Mouse (Mus musculus) layer of hippocampus, adult 8-10 months (tissue): Measurements from ENCODE around the gene Hexim2. TPM values are rescaled to one million over a fixed set of nuclear protein-coding genes. Genes with fewer than 3 reads are reported as not detected.

ENCODE experiments used
- DNase-seq, 2 experiments: peaks; one replicate each; pipeline ENCODE4 v3.0.0; 2022; ENCODE audit warnings: low spot score in 2 of 2
- total RNA-seq, 4 experiments: library from RNA; stranded (reverse); gene quantifications; 2 replicates each; pipeline ENCODE4 v1.2.4; 2022

The Hexim2 gene
- total RNA-seq, 4 experiments from 2014 or later, result 9.4 to 15.1 (median 11.6) TPM

DNA sequence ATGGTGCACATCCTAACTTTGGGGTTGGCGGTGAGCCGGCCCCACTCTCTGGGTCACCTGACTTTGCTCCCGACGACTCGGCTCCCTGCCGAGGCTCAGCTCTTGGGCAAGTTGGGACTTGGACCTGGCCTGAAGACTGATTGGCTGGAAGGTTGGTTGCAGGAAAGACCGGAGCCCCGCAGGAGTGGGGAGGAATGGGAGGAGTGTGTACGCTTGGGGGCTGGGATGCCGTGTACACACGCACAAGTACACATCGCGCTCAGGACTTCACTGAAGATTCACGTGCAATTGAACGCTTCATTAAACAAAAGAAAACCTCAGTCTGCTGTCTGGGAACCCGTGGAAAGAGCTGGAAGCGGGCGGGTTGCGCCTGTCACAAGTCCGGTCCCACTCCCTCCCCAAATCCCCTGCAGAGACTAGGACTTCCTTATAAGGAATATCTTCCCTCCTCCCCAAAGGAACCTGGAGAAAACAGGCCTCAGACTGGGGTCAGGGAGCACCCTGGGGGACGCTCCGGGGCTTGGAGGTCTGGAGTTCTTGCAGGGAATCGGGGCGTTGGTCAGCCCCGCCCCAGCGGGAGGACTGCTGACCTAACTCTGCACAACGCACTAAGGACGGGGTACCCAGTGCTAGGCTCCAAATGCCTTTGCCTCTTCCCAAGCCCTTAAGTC, 20.2 kb upstream of the Hexim2 start:
- DNase-seq, result no peak

DNA sequence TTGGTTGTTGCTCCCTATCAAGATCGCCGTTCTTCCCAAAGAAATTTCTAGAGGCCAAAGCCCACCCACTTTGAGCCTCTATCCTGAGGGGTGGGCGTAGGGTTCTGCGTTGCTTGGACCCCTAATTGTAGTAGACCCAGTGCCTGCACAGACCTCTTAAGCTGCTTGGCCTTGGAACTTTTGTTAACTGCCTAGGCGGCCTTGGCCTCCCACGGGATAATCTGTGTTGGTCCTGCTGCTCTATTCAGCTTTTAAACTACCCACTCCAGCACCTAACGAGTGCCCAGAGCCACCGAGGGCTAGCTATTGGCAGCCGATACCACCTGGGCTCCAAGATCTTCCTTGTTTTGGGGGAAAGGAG, 19.7 kb upstream of the Hexim2 start:
- no peak for DNase-seq

DNA sequence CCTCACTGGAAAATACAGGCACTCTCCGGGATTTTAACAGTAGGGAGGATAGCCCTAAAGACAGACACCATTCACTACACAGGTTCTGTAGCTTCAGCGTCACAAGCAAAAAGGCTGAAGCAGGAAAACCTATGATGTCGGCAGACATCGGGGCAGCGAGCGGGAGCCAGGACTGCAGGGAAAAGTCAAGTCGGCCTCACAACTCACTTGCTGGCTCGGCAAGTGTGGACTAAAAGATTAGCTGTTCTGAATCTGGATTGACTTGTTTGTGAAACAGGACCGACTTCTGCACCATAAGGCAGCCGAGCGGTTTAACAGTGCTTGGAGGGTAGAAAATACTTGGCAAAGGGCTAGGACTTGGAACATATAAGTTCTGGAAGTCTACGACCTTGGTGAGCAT, 19.2 kb upstream of the Hexim2 start:
- DNase-seq, result no peak

DNA sequence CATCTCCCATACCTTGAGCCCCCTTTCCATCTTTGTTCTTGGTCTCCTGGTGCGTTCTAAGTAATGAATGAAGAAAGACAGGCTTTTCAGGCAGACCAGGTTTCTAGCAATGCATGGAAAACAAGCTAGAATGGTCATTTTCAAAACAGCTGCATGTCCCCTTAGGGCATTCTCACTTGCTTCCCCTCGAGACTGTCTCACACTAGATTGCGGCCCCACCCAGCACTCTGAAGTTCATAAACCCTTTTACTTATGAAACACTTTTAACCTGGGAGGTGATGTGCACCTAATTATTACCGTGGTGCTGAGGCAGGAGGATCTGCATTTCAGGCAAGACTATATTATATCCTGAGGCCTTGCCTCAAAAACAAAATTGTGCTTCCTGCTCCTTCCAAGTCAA, 18.5 kb upstream of the Hexim2 start:
- no peak for DNase-seq

DNA sequence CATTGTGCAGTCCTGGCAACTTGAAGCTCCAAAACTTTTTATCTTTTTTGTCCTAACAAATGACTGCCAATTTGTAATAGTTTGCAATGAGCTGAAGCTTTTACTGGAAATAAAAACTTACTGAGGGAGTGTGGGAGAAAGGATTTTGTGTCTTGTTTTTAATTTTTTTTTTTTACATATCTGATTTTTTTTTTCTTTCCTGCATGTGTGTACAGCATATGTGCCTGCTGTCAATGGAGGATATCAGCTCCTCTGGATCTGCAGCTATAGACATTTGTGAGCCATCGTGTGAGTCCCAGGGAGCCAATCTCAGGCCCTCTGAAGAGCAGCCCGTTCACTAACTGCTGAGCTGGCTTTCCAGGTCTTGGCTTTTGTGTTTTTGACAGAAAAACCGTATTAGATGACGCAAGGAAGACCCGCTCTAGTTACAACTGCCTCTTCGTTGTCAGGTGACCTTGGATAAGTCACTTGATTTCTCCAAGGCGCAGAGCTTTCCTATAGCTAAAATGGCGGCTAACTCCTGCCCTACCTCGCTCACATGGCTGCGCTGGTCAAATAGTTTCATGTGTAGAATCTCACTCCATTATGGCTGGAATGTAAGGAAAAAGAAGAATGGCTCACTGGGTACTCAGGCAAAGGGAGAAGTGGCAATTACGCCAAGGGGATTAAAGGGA, 17.8 kb upstream of the Hexim2 start:
- no peak for DNase-seq

DNA sequence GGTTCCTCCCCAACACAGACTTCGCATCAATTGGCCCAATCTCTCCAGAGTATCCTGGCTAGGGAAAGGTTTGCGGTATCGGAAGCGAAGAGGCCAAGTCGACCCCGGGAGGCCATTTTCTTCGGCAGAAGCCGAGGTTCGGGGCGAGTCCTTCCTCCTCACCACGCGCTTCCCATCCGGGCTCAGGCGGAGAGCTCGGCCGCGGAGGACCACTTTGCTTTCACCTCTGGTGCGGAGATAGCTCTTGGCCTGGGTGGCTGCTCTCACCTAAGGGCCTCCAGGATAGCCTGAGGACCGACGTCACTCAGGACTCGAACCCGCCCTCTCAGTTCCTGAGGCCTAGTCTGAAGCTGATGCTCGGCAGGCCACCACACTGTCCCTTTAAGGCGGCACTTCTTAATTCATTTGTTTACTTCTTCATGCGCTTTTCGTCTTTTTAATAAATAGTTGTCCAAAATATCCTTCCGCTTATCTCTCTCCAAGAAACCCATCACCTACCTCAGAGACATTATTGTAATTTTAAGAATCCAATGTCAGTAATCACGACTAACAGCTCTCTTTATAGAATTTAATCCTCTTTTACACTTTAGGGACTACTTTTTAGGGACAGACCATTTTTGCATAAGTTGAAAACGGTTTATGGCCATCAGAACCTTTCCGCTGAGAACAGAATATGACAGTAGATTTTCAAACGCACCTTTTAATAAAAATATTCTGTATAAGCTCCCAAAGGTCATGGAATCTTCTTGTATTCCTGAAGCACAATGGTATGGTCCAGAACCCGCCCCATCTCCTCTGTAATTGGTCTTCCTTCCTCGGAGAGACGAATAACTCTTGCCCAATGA, 16.8 kb upstream of the Hexim2 start:
- DNase-seq, result peak; percentile 83 to 85

DNA sequence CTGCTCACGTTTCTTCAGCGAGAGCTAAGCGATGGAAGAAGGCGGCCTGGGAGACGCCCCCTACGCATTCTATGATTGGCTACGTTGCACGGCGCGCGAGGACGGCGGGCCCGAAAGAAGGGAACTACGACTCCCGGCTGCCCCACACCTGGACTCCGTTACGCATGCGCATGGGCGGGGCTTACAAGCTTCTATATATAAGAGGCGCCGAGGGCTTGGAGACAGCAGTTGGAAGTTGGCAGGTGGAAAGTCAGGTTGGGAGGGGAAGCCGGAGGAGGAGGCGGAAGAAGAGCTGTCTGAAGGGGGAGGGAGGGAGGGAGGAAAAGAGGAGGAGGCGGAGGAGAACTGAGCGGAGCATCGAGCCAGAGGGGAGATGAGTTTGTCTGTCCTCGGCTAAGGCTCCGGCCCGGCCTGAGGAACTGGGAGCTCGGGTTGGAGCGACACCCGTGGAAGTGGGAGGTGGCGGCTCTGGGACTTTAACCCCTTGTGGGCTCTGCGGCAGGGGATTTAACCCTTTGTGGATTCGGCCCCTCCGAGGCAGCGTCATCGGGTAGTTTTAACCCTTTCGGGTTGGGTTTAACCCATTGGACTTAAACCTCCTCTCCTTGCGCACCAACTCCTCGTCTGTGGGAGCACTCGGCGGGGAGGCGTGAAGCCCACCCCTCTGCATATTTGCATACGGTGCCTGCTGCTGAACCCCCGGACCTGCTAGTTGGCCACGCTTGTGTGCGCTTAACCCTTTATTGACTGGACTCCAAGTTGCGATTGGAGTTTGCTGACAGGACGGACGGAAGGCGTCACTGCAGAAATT, 16.0 kb upstream of the Hexim2 start, which contains the start of gene Hexim1:
Gene Hexim1, plus strand, starts transcription at position 224 of the 811 bp plus-strand sequence.
- DNase-seq, result peak; percentile 100

DNA sequence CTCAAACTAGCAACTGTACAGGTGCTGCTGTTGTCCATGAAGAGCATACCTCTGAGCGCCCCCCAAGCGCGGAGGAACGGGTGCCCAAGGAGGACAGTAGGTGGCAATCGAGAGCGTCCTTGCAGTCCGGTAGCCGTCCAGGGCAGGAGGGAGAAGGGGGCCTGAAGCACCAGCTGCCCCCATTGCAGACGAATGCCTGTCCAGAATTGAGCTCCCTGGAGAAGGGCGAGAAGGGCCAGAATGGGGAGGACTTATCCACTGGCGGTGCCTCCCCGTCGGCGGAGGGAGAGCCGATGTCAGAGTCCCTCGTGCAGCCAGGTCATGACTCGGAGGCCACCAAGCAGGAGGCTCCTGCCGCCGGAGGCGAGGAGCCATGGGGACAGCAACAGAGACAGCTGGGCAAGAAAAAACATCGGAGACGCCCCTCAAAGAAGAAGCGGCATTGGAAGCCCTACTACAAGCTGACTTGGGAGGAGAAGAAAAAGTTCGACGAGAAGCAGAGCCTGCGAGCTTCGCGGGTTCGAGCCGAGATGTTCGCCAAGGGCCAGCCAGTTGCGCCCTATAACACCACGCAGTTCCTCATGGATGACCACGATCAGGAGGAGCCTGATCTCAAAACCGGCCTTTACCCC, 15.2 kb upstream of the Hexim2 start:
- peak in 1 of 2 experiments; percentile 68 for DNase-seq

DNA sequence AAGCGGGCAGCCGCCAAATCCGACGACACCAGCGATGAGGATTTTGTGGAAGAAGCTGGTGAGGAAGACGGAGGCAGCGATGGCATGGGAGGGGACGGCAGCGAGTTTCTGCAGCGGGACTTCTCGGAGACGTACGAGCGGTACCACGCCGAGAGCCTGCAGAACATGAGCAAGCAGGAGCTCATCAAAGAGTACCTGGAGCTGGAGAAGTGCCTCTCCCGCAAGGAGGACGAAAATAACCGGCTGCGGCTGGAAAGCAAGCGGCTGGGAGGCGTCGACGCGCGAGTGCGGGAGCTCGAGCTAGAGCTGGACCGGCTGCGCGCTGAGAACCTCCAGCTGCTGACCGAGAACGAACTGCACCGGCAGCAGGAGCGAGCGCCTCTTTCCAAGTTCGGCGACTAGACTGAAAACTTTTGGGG, 14.6 kb upstream of the Hexim2 start:
- no peak for DNase-seq

DNA sequence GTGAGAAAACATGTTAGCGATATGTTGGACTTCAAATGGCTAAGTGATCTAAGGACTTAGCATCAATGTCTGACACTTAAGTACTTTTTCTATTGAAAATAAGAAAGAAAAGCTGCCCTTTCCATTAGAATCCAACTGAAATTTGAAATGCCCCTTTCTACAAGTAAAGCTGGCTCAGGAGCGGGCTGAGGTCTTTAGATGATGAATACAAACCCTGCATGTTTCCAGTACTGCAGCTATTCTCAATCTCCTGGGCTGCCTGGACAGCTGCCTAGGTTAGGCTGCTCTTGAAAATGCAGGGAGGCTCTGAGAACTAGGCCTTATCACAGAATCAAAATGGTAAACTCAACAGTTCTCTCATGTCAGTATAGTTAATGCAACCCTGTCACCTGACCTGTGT, 13.4 kb upstream of the Hexim2 start:
- no peak for DNase-seq

DNA sequence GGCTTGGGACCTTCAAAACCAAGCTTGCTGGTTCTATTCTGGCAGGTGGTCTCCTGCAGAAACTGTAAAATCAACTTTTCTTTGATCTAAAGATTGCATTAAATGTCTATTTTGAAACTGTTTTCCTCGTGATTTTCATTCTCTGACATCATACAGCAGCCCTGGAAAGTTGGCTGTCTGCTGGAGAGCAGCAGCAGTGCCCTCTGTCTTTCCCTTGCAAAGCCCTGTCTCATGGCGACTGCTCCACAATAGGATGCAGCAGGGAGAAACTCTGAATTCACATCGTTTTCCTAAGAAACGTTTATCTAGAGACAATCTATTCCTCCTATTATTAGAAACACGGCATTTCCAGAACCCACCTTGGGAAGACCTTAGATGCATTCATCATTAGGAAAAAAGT, 12.6 kb upstream of the Hexim2 start:
- DNase-seq, result no peak

DNA sequence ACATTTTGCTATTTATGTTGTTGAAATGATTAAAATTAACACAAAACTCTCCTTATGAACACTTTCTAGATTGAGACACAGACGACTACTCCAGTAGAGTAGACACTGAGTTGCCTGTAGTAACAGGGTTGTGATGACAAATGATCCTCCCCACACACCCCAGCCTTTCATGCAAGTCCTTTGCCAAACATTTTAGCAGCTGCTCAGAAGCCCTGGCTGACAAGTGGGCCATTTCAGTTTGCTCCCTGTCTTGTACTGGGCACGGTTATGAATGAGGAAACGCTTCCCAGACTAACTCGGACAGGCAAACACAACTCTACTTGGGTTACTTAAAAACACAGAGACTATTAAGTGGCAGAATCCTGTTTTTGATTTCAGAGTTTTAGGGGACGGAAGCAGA, 11.9 kb upstream of the Hexim2 start:
- DNase-seq, result no peak

DNA sequence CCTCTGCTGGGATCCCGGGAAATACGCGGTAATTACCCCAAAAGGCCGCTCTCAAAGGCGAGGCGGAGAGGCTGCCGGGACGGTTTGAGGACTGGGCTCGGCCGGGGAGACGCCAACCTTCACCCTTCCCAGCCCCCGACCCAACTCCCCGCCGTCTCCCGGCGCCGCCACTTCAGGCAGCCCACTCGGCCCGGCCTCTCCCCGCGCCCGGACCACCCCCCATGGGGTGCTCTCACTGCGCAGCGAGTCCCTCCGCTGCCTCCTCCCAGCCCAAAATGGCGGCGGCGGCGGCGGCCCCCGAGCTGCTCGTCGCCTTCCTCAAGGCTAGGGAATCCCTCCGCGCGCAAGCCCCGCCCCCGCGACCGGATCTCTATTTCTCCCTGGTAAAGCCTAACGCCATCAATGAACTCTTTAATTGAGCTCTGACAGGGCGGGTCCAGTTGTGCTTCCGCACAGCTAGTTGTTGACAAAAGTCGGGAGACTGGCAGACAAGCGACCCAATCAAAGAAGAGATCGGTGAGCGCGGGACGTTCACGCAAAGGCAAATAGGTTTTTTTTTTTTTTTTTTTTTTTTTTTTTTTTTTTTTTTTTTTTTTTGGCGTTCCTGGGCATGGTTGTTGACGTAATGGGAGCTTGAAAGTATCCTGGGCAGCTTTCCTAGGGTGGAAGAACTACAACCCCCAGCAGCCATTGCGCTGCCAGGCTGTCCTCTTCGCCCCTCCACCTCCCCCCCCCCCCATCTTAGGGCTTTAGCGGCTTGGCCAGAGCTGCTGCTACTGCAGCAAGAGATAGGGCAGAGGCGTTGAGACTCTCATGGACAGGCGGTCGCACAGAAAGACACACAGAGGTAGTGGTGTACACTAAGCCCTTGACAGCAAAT, 587 bp downstream of the Hexim2 start:
- peak; percentile 100 for DNase-seq

DNA sequence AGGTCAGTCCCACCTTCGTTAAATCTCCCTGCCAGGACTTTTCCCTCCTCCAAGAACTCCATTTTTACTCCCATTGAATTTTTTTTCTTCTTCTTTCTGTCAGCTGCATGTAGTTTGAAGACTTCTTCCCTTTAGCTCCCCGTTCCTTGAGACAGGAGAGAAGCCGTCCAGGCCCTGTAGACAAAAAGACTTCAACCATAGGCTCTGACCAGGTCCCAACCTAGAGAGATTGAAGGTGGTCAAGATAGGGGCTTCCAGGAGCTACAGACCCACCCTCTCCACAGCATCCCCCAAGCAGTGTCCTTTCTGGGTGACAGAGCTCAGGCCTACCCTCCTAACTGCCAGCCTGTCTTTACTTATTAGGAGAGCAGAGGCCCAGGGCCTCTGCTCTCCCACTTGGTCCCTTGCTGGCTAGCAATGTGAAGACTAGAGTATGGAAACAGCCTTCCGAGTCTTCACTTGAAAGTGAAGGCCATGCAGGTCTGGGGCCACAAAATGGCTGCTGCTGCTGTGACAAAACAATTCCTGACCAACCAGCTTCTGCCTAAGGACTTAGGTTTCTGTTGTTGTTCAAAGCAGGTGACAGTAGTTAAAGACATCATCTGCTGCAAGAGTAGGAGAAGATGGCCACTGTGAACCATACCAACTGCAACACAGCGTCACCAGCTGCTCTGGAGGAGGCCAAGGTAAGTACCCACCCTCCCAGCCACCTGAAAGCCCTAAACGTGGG, 1.4 kb downstream of the Hexim2 start:
- no peak for DNase-seq

DNA sequence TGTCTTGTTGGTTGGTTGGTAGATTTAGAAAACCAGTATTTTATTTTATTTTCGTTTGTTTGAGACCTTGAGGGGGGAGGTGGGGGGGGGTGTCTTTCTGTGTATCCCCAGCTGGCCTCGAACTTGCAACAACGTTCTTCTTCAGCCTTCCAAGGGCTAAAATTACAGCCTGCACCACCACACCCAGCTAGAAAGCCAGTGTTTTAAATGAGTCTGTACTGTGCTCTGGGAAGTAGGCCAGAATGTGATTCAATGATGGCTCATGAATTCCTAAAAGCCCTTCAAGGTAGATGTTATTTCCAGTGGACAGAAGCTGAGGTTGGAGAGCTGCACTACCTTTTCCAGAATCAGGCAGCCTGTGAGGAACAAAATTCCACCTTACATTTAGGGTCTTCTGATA, 2.0 kb downstream of the Hexim2 start:
- DNase-seq, result no peak

DNA sequence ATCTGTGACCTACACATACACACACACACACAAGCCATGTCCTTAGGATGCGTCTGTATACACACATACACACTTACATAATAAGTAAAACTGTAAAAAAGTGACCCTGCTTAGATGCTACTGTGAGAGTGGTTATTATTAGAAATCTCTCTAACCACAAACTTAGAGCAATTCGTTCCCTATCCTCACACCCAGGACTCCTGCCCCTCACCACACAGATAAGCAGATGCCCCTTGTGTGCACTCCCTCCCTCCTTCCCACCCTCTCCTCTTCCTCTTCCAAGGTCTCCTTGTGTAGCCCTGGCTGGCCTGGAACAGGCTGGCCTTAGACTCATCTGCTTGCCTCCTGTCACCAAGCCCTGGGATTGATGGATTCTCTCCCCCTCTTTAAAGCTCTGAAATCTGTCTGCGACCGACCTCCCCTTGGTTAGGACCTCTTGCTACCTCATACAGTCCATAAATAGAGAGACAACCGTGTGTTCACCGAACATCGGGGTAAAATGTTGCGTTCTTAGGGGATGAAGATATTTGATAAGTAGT, 3.9 kb downstream of the Hexim2 start:
- DNase-seq, result no peak

DNA sequence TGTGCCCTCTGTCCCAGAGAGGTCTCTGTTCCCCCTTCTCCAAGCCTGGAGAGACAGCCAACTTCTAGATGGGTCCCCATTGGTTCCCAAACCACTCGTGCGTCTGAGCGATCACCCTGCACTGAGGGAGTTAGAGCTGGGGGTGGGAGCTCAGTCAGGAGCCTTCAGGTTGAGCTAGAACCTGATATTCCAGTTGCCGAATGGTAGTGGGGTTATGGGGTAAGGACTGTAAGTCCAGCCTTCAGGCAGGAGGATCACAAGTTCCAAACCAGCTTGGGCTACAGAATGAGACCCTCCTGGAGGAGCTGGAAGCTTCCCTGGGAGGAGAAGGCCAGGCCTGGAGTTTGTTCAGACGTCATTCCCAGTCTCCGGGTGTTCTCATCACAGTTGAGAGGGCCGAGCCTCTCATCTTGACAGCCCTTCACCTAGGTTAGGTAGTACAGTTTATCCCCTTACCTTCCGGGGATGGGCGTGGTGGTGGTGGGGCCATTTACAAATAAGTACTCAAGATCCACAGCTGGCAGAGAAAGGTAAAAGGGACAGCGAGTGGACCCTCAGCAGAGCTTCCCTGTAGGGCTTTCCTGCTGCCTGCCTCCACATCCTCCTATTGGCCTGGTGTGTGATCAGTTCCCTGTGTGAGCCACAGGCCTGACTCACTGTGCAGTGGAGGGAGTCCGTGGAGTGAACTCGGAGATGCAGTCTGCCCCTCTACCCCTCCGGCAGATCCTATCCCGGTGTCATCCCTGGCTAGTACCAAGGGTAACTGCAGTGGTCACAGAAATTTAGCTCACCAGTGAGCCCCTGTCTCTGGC, 7.9 kb downstream of the Hexim2 start:
- no peak for DNase-seq

DNA sequence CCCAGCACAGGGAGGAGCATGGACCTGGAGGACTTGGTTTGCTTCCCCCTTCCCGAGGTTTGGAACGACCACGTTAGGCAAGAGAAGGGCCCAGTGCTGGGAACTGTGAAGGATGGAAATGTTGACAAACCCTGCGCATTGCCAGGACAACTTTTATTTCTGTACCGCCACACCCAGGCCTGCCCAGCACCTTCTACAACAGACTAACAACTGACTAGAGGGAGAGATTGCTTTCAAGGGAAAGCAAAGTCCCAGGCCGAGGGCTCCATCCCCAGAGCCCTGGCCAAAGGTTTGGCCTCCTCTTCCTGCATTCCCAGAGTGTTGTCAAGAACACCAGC, 8.5 kb downstream of the Hexim2 start:
- DNase-seq, result no peak
